ENCODE assay signal across 22 mouse cellular contexts in genomic region chr13:103829623-103830135, GRCm38 (mm10). TPM values are rescaled to one million over a fixed set of nuclear protein-coding genes. Genes with fewer than 3 reads are reported as not detected.
DNase-seq lines count a peak whose midpoint lies in the region; ATAC-seq and TF ChIP-seq lines count a peak whose summit lies in the region.
"Had no signal": no experiment of that assay in that cellular context is flagged by ENCODE, and none has a peak within 500 bp of the region (broad histone marks: within the 10 kb centered on the region; RNA-seq: fewer than 3 reads in every experiment).

No protein-coding gene starts in this region.

- ATAC-seq in limb, embryonic 12.5 days (ENCODE audit: insufficient number of reproducible peaks, insufficient read depth, low FRiP score, low TSS enrichment, low read depth): no peak; the same call in 1 of the 2 replicates
- ATAC-seq in limb, embryonic 14.5 days (ENCODE audit: low FRiP score, low read depth): peak; percentile 68
- ATAC-seq: forebrain, embryonic 14.5 days; forebrain, embryonic 16.5 days had no signal

- peak overlapping the region; percentile 62; the same call in 1 of the 2 replicates for H3K27ac ChIP-seq in limb, embryonic 12.5 days
- H3K27ac ChIP-seq in limb, embryonic 10.5 days: no peak overlapping the region
- no peak overlapping the region for H3K27ac ChIP-seq in limb, embryonic 14.5 days (replicated peaks; ENCODE audit: low read depth, low read length)
- H3K27ac ChIP-seq: embryonic facial prominence, embryonic 13.5 days; embryonic facial prominence, embryonic 15.5 days; forebrain, embryonic 10.5 days; forebrain, embryonic 12.5 days had no signal

- H3K9ac ChIP-seq in limb, embryonic 12.5 days (replicated peaks): no peak overlapping the region
- H3K9ac ChIP-seq in limb, embryonic 14.5 days (ENCODE audit: low read depth, low read length, severe bottlenecking): no peak overlapping the region
- H3K9ac ChIP-seq: embryonic facial prominence, embryonic 13.5 days; embryonic facial prominence, embryonic 15.5 days; forebrain, embryonic 12.5 days had no signal

- no peak for DNase-seq in limb, embryonic 10.5 days (ENCODE audit: low spot score)
- DNase-seq in limb, embryonic 14.5 days (ENCODE audit: low spot score): peak; percentile 51
- DNase-seq in natural killer cell, adult 2 months (ENCODE audit: low spot score in 2 of 2): no peak
- no peak for DNase-seq in urinary bladder, postnatal 10 days (ENCODE audit: low spot score)
- DNase-seq: adrenal gland, adult 2 months; adrenal gland, postnatal 10 days; adrenal gland, postnatal 25 days; cerebellum, adult 11 months; cerebellum, adult 18-20 months; cerebellum, adult 8-10 months; cerebellum, adult 9-11 months; cerebellum, postnatal 14 days; cerebellum, postnatal 36 days; embryo, embryonic 11 days had no signal

- H3K27me3 ChIP-seq in limb, embryonic 12.5 days: no peaks in the 10 kb centered on the region
- no peaks in the 10 kb centered on the region for H3K27me3 ChIP-seq in limb, embryonic 10.5 days (ENCODE audit: low read depth, poor library complexity, severe bottlenecking)
- no peaks in the 10 kb centered on the region for H3K27me3 ChIP-seq in limb, embryonic 14.5 days (ENCODE audit: control insufficient read depth, insufficient read depth, low read length)
- H3K27me3 ChIP-seq: embryonic facial prominence, embryonic 13.5 days; embryonic facial prominence, embryonic 15.5 days; forebrain, embryonic 12.5 days had no signal

- TF ChIP-seq POLR2A in limb, embryonic 14.5 days (IDR thresholded peaks at IDR 0.05; ENCODE audit: borderline replicate concordance, extremely low read depth, insufficient read depth, insufficient read length): no peak

- H3K4me3 ChIP-seq in limb, embryonic 12.5 days (replicated peaks): no peak overlapping the region
- H3K4me3 ChIP-seq in limb, embryonic 10.5 days: no peak overlapping the region
- no peak overlapping the region for H3K4me3 ChIP-seq in limb, embryonic 14.5 days (replicated peaks; ENCODE audit: low read length)
- H3K4me3 ChIP-seq: embryonic facial prominence, embryonic 13.5 days; embryonic facial prominence, embryonic 15.5 days; erythroblast, embryonic 14.5 days; forebrain, embryonic 10.5 days; forebrain, embryonic 12.5 days had no signal

- H3K9me3 ChIP-seq in limb, embryonic 12.5 days: no peaks in the 10 kb centered on the region
- H3K9me3 ChIP-seq in limb, embryonic 10.5 days (replicated peaks): no peaks in the 10 kb centered on the region
- no peaks in the 10 kb centered on the region for H3K9me3 ChIP-seq in limb, embryonic 14.5 days (ENCODE audit: control insufficient read depth, low read length)
- H3K9me3 ChIP-seq: embryonic facial prominence, embryonic 13.5 days; embryonic facial prominence, embryonic 15.5 days; forebrain, embryonic 10.5 days; forebrain, embryonic 12.5 days had no signal

- 43% methylated on average over 2 of the region's 2 CpGs for WGBS in limb, embryonic 12.5 days
- 81% methylated on average over 2 of the region's 2 CpGs for WGBS in limb, embryonic 10.5 days
- 32% methylated on average over 2 of the region's 2 CpGs for WGBS in limb, embryonic 14.5 days

- H3K4me2 ChIP-seq in limb, embryonic 12.5 days: no peak overlapping the region
- H3K4me2 ChIP-seq in limb, embryonic 14.5 days (replicated peaks; ENCODE audit: low read depth, low read length, severe bottlenecking): no peak overlapping the region
- H3K4me2 ChIP-seq: embryonic facial prominence, embryonic 13.5 days; embryonic facial prominence, embryonic 15.5 days; forebrain, embryonic 12.5 days had no signal

- H3K36me3 ChIP-seq in limb, embryonic 12.5 days: peaks cover 54% of the 10 kb centered on the region
- peaks cover 63% of the 10 kb centered on the region for H3K36me3 ChIP-seq in limb, embryonic 10.5 days
- peaks cover 43% of the 10 kb centered on the region for H3K36me3 ChIP-seq in limb, embryonic 14.5 days (ENCODE audit: control insufficient read depth, insufficient read depth, low read length)

- peaks cover 4% of the 10 kb centered on the region; the same call in 1 of the 2 replicates for H3K4me1 ChIP-seq in limb, embryonic 12.5 days (replicated peaks)
- H3K4me1 ChIP-seq in limb, embryonic 10.5 days: 0 out of 2 replicates have a peak, but pooled peaks cover 2% of the 10 kb centered on the region
- peaks cover 3% of the 10 kb centered on the region; the same call in 1 of the 2 replicates for H3K4me1 ChIP-seq in limb, embryonic 14.5 days (ENCODE audit: control insufficient read depth, insufficient read depth, low read length)
- H3K4me1 ChIP-seq: embryonic facial prominence, embryonic 13.5 days; embryonic facial prominence, embryonic 15.5 days; forebrain, embryonic 10.5 days; forebrain, embryonic 12.5 days had no signal

RNA-seq across cellular contexts. Expression of gene Srek1, which starts 55.3 kb away (rescaled TPM):
- polyA plus RNA-seq in limb, embryonic 12.5 days (2016; fragmentation: Nextera tagmentation; extraction: Ambion mirVana): 103 and 121 TPM in 2 replicates
- 84.4 and 91.3 TPM in 2 replicates for polyA plus RNA-seq in limb, embryonic 10.5 days (2016; fragmentation: Nextera tagmentation; extraction: Ambion mirVana)
- polyA plus RNA-seq in limb, embryonic 14.5 days (2012; rRNA removed): 63.4 and 79.7 TPM in 2 replicates
- 90.1 and 99.6 TPM in 2 replicates for polyA plus RNA-seq in limb, embryonic 14.5 days (2014; fragmentation: Nextera tagmentation; extraction: Ambion mirVana)
